Mouse (Mus musculus) kidney, embryonic 15.5 days (tissue): Measurements from ENCODE around the gene Lrrc8e. TPM values are rescaled to one million over a fixed set of nuclear protein-coding genes. Genes with fewer than 3 reads are reported as not detected.
"Not testable (repeated sequence)": the region's sequence is repeated elsewhere in the genome, so short reads cannot be mapped to it uniquely, and the experiment has no call there.

Experiments
- ATAC-seq: fragments of 200-750 bp; cut with Nextera tagmentation; replicated peaks from 2 replicates; pipeline ENCODE4 v1.8.0; 2017; ENCODE audit warnings: moderate TSS enrichment; ENCODE audit not compliant: low FRiP score
- H3K27ac ChIP-seq: fragments of 300-500 bp; sonication (generic); 2 replicates; pipeline ENCODE4 v1.5.1; 2015; ENCODE audit warnings: mild to moderate bottlenecking, inconsistent platforms
- H3K27me3 ChIP-seq: fragments of 300-500 bp; sonication (generic); 2 replicates; pipeline ENCODE4 v1.6.1; 2015; ENCODE audit warnings: inconsistent platforms
- H3K36me3 ChIP-seq: fragments of 300-500 bp; sonication (generic); 2 replicates; pipeline ENCODE4 v1.6.1; 2015; ENCODE audit warnings: inconsistent platforms
- H3K4me1 ChIP-seq: fragments of 300-500 bp; sonication (generic); 2 replicates; pipeline ENCODE4 v1.6.1; 2015; ENCODE audit warnings: inconsistent platforms
- H3K4me2 ChIP-seq: fragments of 300-500 bp; sonication (generic); 2 replicates; pipeline ENCODE4 v1.6.1; 2015; ENCODE audit warnings: moderate library complexity, mild to moderate bottlenecking, inconsistent platforms
- H3K4me3 ChIP-seq: fragments of 300-500 bp; sonication (generic); replicated peaks from 2 replicates; pipeline ENCODE4 v1.5.1; 2015; ENCODE audit warnings: mild to moderate bottlenecking, inconsistent platforms
- H3K9ac ChIP-seq: fragments of 300-500 bp; sonication (generic); 2 replicates; pipeline ENCODE4 v1.6.1; 2015; ENCODE audit warnings: mild to moderate bottlenecking, inconsistent platforms
- H3K9me3 ChIP-seq: fragments of 300-500 bp; sonication (generic); replicated peaks from 2 replicates; pipeline ENCODE4 v1.6.1; 2016; ENCODE audit warnings: inconsistent platforms
- WGBS: fragments of 180-500 bp; shearing (Covaris S2); methylation state at CpG from one replicate; pipeline ENCODE4 v1.1.7; 2015; ENCODE audit warnings: mixed read lengths; 5-methylcytosine and 5-hydroxymethylcytosine counted together
- polyA plus RNA-seq: library from polyadenylated mRNA; unstranded; fragments of >200 nt; fragmentation: Nextera tagmentation; extraction: Ambion mirVana; gene quantifications from 2 replicates; pipeline ENCODE4 v1.2.1, GENCODE M21; 2015

Lrrc8e gene
- polyA plus RNA-seq, 1 experiment from 2014 or later, result 0.78 TPM

DNA sequence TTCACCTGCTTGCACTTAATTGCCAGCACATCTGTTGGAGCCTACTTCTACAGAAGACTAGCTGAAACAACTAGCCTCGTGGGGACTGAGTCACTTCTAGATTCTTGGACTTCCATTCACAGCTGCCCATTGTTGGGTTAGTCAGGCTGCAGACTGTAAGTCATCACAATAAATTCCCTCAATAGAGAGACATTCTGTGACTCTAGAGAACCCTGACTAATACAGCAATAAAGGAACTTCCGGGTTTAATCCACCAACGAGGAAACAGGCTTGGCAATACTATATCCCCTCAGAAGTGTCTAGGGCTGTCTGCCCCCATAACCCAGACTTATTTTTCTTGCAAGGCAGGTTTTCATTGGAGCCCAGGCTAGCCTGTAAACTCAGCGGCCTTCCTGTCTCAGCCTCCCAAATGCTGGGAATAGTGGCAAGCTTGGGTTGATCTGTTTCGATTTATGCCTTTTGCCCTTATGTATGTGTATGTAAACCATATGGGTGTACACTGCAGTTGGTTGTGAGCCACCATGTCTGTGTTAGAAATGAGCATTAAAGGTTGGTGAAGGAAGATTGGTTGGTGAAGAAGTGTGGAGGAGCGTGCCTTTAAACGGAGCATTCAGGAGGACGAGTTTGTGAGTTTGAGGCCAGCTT, 25.6 kb downstream of the Lrrc8e start:
- Histone ChIP-seq H3K36me3 (peaks cover 40% of the 10 kb centered on the region), H3K4me2 (peak overlapping the region; percentile 81), H3K27me3 (no peaks in the 10 kb centered on the region), H3K4me1 (peaks cover 51% of the 10 kb centered on the region), H3K9ac (peak overlapping the region; percentile 97), H3K4me3 (peak overlapping the region; percentile 94), H3K9me3 (no peaks in the 10 kb centered on the region), H3K27ac (peak overlapping the region; percentile 63; the same call in 1 of the 2 replicates)
- no peak for ATAC-seq
- WGBS, result 48% methylated on average over 8 of the region's 8 CpGs

DNA sequence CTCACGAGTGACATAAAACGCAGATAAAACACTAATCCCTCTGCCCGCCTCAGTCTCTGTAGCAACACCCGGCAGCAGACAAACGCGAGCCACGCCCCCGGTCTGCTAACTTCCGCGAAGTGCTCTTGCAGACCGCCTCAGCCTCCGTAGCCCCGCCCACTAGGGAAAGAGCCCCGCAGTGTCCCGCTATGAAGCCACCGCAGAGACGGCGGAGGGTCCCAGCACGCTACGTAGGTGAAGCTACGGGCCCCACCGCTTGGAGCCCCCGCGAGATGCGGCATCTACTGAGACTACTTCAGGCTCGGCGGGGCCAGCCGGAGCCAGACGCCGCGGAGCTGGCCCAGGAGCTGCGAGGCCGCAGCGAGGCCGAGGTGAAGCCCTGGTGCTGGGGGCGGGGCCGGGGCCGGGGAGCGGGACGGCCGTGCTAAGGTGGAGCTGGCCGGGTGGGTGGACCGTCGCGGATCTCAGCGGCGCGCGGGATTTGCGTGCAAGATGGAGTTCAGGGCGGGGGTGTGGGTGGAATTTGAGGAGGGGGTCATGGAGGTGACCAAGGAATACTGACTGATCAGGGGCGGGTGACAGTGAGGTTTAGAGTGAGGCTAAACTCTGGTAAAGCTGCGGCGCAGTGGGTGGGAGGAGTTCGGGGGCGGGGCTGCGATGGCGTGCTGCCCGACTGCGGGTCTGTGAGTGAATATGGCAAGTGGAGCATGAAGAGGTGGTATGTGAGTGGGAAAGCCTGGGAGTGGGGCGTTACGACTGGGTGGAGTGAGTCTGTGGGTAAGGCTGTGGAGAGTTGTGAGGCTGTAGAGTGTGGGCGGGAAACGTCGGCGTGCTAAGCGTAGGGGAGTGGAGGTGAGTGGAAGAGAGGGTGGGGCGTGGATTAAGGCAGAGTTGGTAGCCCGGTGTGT, 26.6 kb downstream of the Lrrc8e start, which contains the start of gene Snapc2:
Snapc2 (plus strand) TSS at position 147 of the 908 bp plus-strand sequence.
- Histone ChIP-seq H3K9me3 (no peaks in the 10 kb centered on the region), H3K36me3 (peaks cover 31% of the 10 kb centered on the region), H3K27me3 (no peaks in the 10 kb centered on the region), H3K27ac (peak within 1 kb of the TSS; percentile 97), H3K9ac (peak within 1 kb of the TSS; percentile 97), H3K4me1 (peaks cover 60% of the 10 kb centered on the region), H3K4me3 (peak within 1 kb of the TSS; percentile 94), H3K4me2 (peak within 1 kb of the TSS; percentile 81)
- under 1% methylated on average over 69 of the region's 69 CpGs for WGBS
- peak; percentile 90 for ATAC-seq

- H3K4me3 ChIP-seq, result peak overlapping the region; percentile 94
- no peaks in the 10 kb centered on the region for H3K27me3 ChIP-seq
- no peaks in the 10 kb centered on the region for H3K9me3 ChIP-seq
- H3K36me3 ChIP-seq, result peaks cover 29% of the 10 kb centered on the region
- peak overlapping the region; percentile 81 for H3K4me2 ChIP-seq
- no peak for ATAC-seq
- peaks cover 57% of the 10 kb centered on the region for H3K4me1 ChIP-seq
- peak overlapping the region; percentile 97; the same call in 1 of the 2 replicates for H3K9ac ChIP-seq
- 71% methylated on average over 6 of the region's 6 CpGs for WGBS
- H3K27ac ChIP-seq, result peak overlapping the region; percentile 97
These were observed 27.4 kb downstream of the Lrrc8e start for GRCm38 (mm10) chr8:4254001-4254400.

DNA sequence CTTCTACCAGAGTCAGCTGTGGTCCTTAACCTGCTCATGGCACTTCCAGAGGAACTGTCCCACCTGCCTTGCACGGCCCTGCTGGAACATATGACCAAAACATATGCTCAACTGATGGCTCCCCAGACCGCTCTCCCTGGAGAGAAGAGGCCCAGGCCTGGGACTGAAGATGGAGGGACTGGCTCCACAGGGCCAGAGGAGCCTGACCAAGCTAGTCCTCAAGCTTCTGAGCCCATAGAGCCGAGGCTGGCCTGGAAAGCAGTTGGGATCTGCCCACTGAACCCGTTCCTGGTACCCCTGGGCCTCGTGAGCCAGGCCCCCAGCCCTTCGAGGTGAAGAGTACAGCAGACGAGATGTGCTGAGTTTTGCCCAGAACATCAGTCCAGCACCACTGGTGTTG, 28.8 kb downstream of the Lrrc8e start:
- not testable (repeated sequence) for H3K4me3 ChIP-seq, H3K27me3 ChIP-seq, ATAC-seq, H3K9ac ChIP-seq, H3K4me2 ChIP-seq, H3K9me3 ChIP-seq, H3K27ac ChIP-seq
- WGBS, result 82% methylated on average over 7 of the region's 7 CpGs
- Histone ChIP-seq H3K36me3 (peaks cover 35% of the 10 kb centered on the region), H3K4me1 (peaks cover 52% of the 10 kb centered on the region)

- no peaks in the 10 kb centered on the region for H3K9me3 ChIP-seq
- no peak overlapping the region for H3K4me3 ChIP-seq
- no peak overlapping the region for H3K4me2 ChIP-seq
- peaks cover 49% of the 10 kb centered on the region for H3K4me1 ChIP-seq
- peaks cover 49% of the 10 kb centered on the region for H3K36me3 ChIP-seq
- H3K9ac ChIP-seq, result no peak overlapping the region
- ATAC-seq, result no peak
- no peak overlapping the region for H3K27ac ChIP-seq
- 53% methylated on average over 4 of the region's 4 CpGs for WGBS
- no peaks in the 10 kb centered on the region for H3K27me3 ChIP-seq
These were observed 30.3 kb downstream of the Lrrc8e start for GRCm38 (mm10) chr8:4256911-4257310.

- ATAC-seq, result no peak
- no peaks in the 10 kb centered on the region for H3K9me3 ChIP-seq
- H3K27me3 ChIP-seq, result no peaks in the 10 kb centered on the region
- WGBS, result 71% methylated on average over 4 of the region's 4 CpGs
- H3K4me3 ChIP-seq, result peak overlapping the region; percentile 71
- peaks cover 53% of the 10 kb centered on the region for H3K36me3 ChIP-seq
- H3K27ac ChIP-seq, result no peak overlapping the region
- peak overlapping the region; percentile 81 for H3K4me2 ChIP-seq
- peak overlapping the region; percentile 71; the same call in 1 of the 2 replicates for H3K9ac ChIP-seq
- peaks cover 46% of the 10 kb centered on the region for H3K4me1 ChIP-seq
These were observed 30.7 kb downstream of the Lrrc8e start for GRCm38 (mm10) chr8:4257350-4257749.

- Histone ChIP-seq H3K36me3 (peaks cover 62% of the 10 kb centered on the region), H3K4me3 (peak overlapping the region; percentile 71), H3K9me3 (no peaks in the 10 kb centered on the region), H3K4me1 (peaks cover 43% of the 10 kb centered on the region), H3K9ac (peak overlapping the region; percentile 71), H3K27me3 (no peaks in the 10 kb centered on the region), H3K4me2 (peak overlapping the region; percentile 81), H3K27ac (peak overlapping the region; percentile 84)
- 3% methylated on average over 35 of the region's 35 CpGs for WGBS
- ATAC-seq, result peak; percentile 59
These were observed 31.6 kb downstream of the Lrrc8e start for GRCm38 (mm10) chr8:4258233-4258632.

- Histone ChIP-seq H3K4me2 (peak overlapping the region; percentile 81), H3K9me3 (no peaks in the 10 kb centered on the region), H3K4me3 (peak overlapping the region; percentile 71), H3K27ac (peak overlapping the region; percentile 84), H3K36me3 (peaks cover 67% of the 10 kb centered on the region), H3K27me3 (no peaks in the 10 kb centered on the region), H3K9ac (peak overlapping the region; percentile 71), H3K4me1 (peaks cover 40% of the 10 kb centered on the region)
- ATAC-seq, result peak; percentile 74
- WGBS, result 0% methylated on average over 31 of the region's 32 CpGs
These were observed 32.1 kb downstream of the Lrrc8e start for GRCm38 (mm10) chr8:4258678-4259077.

DNA sequence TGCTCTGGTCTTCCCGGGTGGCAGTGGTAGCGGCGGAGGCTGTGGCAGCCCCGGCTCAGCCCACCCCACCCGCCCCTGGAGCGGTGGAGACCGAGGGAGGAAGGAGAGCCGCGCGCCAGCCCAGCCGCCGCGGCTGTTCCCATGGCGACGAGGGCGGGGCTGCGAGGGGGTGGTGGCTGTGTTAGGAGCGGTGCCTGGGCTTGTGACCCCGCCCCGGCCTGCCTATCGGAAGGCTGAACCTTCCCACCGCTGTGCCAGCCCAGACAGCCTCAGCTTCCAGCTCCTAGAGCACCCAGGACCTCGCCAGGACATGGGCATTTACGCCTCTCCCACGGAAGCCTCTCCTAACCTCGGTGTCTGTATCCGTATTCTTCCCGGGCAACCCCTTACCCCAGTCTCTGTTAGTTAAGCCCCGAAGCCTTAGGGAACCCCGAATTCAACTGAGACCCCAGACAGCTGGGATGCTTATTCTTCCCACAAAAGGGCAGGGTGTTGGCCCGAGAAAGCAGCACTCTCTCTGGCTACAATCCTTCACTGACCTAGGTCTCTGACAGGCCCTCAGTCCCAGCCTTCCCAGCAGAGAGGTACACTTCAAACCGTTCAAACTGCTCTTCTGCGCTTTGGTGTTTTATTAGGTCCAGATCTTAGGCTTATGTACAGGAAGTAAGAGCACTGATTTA, 32.6 kb downstream of the Lrrc8e start, which contains the start of gene Ctxn1:
Ctxn1 (minus strand) TSS at position 150 of the 680 bp plus-strand sequence.
- Histone ChIP-seq H3K4me1 (peaks cover 35% of the 10 kb centered on the region), H3K9me3 (no peaks in the 10 kb centered on the region), H3K27me3 (no peaks in the 10 kb centered on the region), H3K27ac (peak within 1 kb of the TSS; percentile 84), H3K4me3 (peak within 1 kb of the TSS; percentile 71), H3K9ac (peak within 1 kb of the TSS; percentile 71), H3K4me2 (peak within 1 kb of the TSS; percentile 81), H3K36me3 (peaks cover 71% of the 10 kb centered on the region)
- ATAC-seq, result peak; percentile 93
- 5% methylated on average over 32 of the region's 33 CpGs for WGBS

- H3K4me1 ChIP-seq, result peaks cover 31% of the 10 kb centered on the region
- H3K36me3 ChIP-seq, result peaks cover 71% of the 10 kb centered on the region
- H3K4me2 ChIP-seq, result 0 out of 2 replicates have a peak overlapping the region, but pooled peaks have one; percentile 81
- H3K27me3 ChIP-seq, result no peaks in the 10 kb centered on the region
- no peaks in the 10 kb centered on the region for H3K9me3 ChIP-seq
- no peak overlapping the region for H3K9ac ChIP-seq
- 80% methylated on average over 4 of the region's 4 CpGs for WGBS
- no peak for ATAC-seq
- H3K27ac ChIP-seq, result peak overlapping the region; percentile 84
- H3K4me3 ChIP-seq, result peak overlapping the region; percentile 71; the same call in 1 of the 2 replicates
These were observed 33.2 kb downstream of the Lrrc8e start for GRCm38 (mm10) chr8:4259805-4260170.

DNA sequence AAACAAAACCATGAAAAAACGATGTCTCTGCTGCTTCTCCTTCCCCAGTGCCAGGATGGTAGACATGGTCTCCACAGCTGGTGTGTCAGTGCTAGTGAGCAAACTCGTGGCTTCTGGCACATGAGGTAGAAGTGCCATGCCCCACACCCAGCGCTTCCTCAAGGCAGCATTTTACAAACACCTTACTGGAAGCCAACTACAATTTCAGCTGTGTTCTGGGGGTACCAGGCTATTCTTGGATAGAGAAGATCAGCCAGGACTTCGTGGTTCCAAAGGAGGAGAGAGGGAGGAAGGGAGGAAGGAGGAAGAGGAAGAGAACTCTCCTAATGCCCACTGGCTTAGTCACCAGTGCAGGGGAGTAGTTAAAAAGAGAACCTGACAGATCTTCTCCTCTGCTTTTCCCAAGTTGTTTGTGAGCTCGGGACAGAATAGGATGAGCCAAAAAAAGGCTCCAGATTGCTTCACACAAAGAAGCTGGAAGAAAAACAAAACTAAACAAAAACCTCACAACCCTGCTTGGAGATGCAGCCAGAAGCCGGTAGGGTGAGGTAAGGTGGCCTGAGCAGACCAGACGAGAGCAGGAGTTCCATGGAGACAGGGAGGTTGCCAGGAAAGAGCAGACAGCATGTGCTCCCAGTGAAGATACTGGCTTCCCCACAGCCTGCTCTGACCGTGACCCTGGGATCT, 36.6 kb downstream of the Lrrc8e start:
- WGBS, result 89% methylated on average over 8 of the region's 8 CpGs
- Histone ChIP-seq H3K9ac (no peak overlapping the region), H3K4me1 (peaks cover 10% of the 10 kb centered on the region), H3K27me3 (no peaks in the 10 kb centered on the region), H3K4me2 (no peak overlapping the region), H3K36me3 (peaks cover 87% of the 10 kb centered on the region), H3K4me3 (no peak overlapping the region), H3K9me3 (no peaks in the 10 kb centered on the region), H3K27ac (no peak overlapping the region)
- ATAC-seq, result no peak
